Mouse (Mus musculus): ENCODE data around the gene Rpl22. TPM values are rescaled to one million over a fixed set of nuclear protein-coding genes. Genes with fewer than 3 reads are reported as not detected.

The Rpl22 gene
- polyA plus RNA-seq (2014; fragmentation: Nextera tagmentation; extraction: Ambion mirVana): 546 and 596 TPM in 2 replicates

DNA sequence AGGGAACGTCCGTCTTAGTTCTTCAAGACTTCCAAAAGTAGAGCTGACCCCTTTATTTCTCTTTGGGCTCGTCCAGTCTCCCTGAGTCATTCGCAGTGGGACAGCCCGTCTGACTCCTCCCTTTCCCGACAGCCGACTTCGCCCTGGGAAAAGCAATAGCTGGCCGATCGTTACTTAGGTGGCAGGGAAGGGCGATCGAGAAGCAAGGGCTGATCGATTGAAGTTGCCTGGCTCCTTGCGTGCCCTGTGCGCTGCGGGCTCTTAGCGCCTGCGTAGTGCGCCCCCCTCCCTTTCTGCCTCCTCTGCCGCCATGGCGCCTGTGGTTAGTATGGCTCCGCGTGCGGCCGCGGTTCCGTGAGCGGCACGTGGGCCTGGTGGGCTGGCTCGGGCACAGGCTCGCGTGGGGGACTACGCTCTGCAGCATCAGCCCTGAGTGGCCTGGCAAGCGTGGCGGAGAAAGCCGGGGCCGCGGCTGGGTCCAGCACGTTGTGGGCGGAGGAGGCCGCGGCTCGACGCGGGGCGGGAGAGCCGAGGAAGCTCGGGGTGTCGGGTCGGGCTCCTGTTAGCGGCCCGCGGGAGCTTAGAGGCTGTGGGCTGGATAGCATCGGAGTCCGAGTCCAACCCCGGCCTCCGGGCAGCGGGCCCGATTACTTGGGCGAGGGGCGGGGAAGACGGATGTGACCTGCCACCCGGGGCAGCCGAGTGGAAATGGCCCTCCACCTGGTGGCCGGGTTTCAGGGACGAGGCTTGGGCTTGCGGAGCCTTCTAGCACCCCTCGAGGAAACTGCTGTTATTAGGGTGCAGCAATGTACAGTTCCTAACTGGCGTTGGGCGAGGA is at the start of gene Rpl22:
Rpl22 (plus strand) TSS at position 169 of the 838 bp plus-strand sequence.
- Histone ChIP-seq H3K27me3 (replicated peaks; ENCODE audit: control insufficient read depth, insufficient read depth, low read length) (no peaks in the 10 kb centered on the region), H3K9ac (ENCODE audit: low read depth, low read length) (peak within 1 kb of the TSS; percentile 99), H3K4me3 (ENCODE audit: low read depth, low read length) (peak within 1 kb of the TSS; percentile 97), H3K4me1 (replicated peaks; ENCODE audit: control insufficient read depth, insufficient read depth, low read length) (peaks cover 20% of the 10 kb centered on the region), H3K27ac (ENCODE audit: low read depth, low read length) (peak within 1 kb of the TSS; percentile 84), H3K4me2 (peak within 1 kb of the TSS; percentile 95), H3K36me3 (ENCODE audit: control insufficient read depth, insufficient read depth, low read length) (peaks cover 27% of the 10 kb centered on the region), H3K9me3 (ENCODE audit: control insufficient read depth, low read length) (no peaks in the 10 kb centered on the region)
- DNase-seq (ENCODE audit: low spot score) (peak; percentile 84), ATAC-seq (replicated peaks; ENCODE audit: low FRiP score) (peak; percentile 97)
- under 1% methylated on average over 70 of the region's 70 CpGs for WGBS

DNA sequence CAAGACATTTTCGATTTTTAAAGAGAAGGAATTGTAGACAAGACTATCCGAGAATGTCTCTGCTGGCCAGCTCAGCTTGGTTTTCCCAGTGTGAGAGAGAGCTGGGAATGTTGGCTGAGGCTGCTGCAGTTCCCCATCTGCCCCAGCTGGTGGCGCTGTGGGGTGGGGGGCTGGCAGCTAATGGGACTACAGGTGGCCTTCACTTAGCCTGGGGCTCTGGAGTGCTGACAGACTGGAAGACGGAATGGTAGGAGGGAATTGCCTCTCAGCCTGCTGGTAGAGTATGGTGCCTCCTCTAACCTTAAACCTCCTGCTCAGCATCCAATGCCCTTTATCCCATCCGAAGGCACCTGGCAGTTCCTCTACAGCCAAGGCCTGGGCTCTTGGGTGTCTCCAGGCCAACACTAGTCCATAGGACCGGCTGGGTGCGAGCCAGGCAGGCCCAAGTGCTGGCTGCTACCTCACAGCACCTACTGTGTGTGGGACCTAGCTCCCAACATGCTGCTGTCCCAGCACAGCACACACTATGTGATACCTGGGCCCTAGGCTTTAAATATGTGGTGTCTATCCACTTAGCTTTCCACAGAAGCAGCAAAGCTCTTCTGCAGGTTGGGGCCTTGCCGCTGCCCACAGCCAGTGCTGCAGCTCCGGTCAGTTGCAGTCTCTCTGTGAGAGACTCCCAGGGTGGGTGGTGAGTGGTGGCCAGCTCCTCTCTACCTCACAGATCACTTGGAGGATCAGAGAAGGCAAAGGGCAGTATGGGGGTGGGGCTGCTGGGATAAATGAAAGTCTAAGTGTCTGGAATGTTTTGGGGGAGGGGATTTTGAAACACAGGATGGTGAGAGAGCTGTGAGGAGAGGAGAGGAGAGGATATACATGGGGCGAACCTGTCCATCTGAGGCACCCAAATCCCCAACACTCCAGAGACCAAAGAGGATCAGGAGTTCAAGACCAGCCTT is 48.9 kb upstream of the Rpl22 start:
- H3K36me3 ChIP-seq (ENCODE audit: control insufficient read depth, insufficient read depth, low read length): no peaks in the 10 kb centered on the region
- H3K4me1 ChIP-seq (replicated peaks; ENCODE audit: control insufficient read depth, insufficient read depth, low read length): peaks cover 11% of the 10 kb centered on the region
- no peak overlapping the region for H3K27ac ChIP-seq (ENCODE audit: low read depth, low read length)
- DNase-seq (ENCODE audit: low spot score) (no peak), ATAC-seq (replicated peaks; ENCODE audit: low FRiP score) (no peak)
- H3K9me3 ChIP-seq (ENCODE audit: control insufficient read depth, low read length): no peaks in the 10 kb centered on the region
- H3K4me3 ChIP-seq (ENCODE audit: low read depth, low read length): no peak overlapping the region
- H3K27me3 ChIP-seq (replicated peaks; ENCODE audit: control insufficient read depth, insufficient read depth, low read length): peaks cover 54% of the 10 kb centered on the region
- H3K9ac ChIP-seq (ENCODE audit: low read depth, low read length): no peak overlapping the region
- H3K4me2 ChIP-seq: no peak overlapping the region
- 51% methylated on average over 10 of the region's 10 CpGs for WGBS

DNA sequence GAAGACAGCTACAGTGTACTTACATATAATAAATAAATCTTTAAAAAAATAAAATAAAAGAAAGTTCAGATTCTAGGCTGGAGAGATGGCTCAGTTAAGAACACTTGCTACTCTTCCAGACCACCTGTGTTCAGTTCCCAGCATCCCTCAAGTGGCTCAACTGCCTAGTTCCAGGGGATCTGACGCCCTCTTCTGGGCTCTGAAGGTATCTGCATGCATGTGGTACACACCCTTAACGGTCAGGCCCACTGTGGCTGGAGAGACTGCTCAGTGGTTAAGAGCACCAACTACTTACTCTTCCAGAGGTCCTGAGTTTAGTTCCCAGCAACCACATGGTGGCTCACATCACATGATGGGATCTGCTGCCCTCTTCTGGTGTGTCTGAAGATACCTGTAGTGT is 47.6 kb upstream of the Rpl22 start:
- Histone ChIP-seq H3K9ac (ENCODE audit: low read depth, low read length) (no peak overlapping the region), H3K4me2 (no peak overlapping the region), H3K27ac (ENCODE audit: low read depth, low read length) (no peak overlapping the region), H3K36me3 (ENCODE audit: control insufficient read depth, insufficient read depth, low read length) (no peaks in the 10 kb centered on the region), H3K4me3 (ENCODE audit: low read depth, low read length) (no peak overlapping the region), H3K4me1 (replicated peaks; ENCODE audit: control insufficient read depth, insufficient read depth, low read length) (peaks cover 9% of the 10 kb centered on the region), H3K9me3 (ENCODE audit: control insufficient read depth, low read length) (no peaks in the 10 kb centered on the region), H3K27me3 (replicated peaks; ENCODE audit: control insufficient read depth, insufficient read depth, low read length) (peaks cover 66% of the 10 kb centered on the region)
- WGBS: 64% methylated on average over 2 of the region's 2 CpGs
- ATAC-seq (replicated peaks; ENCODE audit: low FRiP score) (no peak), DNase-seq (ENCODE audit: low spot score) (no peak)

DNA sequence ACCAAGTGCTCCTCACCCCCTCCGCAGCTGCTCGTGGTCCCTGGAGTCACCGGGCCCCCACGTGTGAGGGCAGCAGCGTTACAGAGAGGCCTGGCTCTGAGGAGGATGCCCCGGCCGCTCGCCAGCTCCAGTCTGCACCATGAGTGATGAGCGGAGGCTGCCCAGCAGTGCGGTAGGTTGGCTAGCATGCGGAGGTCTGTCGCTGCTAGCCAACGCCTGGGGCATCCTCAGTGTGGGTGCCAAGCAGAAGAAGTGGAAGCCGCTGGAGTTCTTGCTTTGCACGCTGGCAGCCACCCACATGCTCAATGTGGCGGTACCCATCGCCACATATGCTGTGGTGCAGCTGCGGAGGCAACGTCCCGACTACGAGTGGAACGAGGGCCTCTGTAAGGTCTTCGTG is 46.6 kb upstream of the Rpl22 start:
- no peak for DNase-seq (ENCODE audit: low spot score)
- Histone ChIP-seq H3K4me3 (ENCODE audit: low read depth, low read length) (no peak overlapping the region), H3K27ac (ENCODE audit: low read depth, low read length) (no peak overlapping the region), H3K4me1 (replicated peaks; ENCODE audit: control insufficient read depth, insufficient read depth, low read length) (peaks cover 16% of the 10 kb centered on the region), H3K27me3 (replicated peaks; ENCODE audit: control insufficient read depth, insufficient read depth, low read length) (peaks cover 66% of the 10 kb centered on the region), H3K9me3 (ENCODE audit: control insufficient read depth, low read length) (no peaks in the 10 kb centered on the region), H3K9ac (ENCODE audit: low read depth, low read length) (no peak overlapping the region), H3K36me3 (ENCODE audit: control insufficient read depth, insufficient read depth, low read length) (no peaks in the 10 kb centered on the region), H3K4me2 (no peak overlapping the region)
- no peak for ATAC-seq (replicated peaks; ENCODE audit: low FRiP score)
- 88% methylated on average over 23 of the region's 23 CpGs for WGBS

DNA sequence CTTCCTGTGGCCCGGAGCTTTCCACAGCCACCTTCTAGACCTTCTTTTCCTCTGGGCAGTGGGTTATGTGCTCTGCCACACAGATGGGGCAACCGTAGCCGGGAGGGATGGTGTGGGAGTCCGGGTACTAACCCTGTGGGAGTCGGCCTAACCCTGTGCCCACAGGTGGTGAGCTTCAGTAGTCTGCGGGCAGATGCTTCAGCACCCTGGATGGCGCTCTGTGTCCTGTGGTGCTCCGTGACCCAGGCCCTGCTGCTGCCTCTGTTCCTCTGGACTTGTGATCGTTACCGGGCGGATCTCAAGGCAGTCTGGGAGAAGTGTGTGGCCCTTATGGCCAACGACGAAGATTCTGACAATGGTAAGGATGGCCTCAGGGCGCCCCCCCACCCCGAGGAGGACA is 43.9 kb upstream of the Rpl22 start:
- Histone ChIP-seq H3K4me2 (no peak overlapping the region), H3K9me3 (ENCODE audit: control insufficient read depth, low read length) (no peaks in the 10 kb centered on the region), H3K36me3 (ENCODE audit: control insufficient read depth, insufficient read depth, low read length) (no peaks in the 10 kb centered on the region), H3K27ac (ENCODE audit: low read depth, low read length) (no peak overlapping the region), H3K4me1 (replicated peaks; ENCODE audit: control insufficient read depth, insufficient read depth, low read length) (peaks cover 17% of the 10 kb centered on the region), H3K4me3 (ENCODE audit: low read depth, low read length) (no peak overlapping the region), H3K9ac (ENCODE audit: low read depth, low read length) (no peak overlapping the region), H3K27me3 (replicated peaks; ENCODE audit: control insufficient read depth, insufficient read depth, low read length) (peaks cover 69% of the 10 kb centered on the region)
- DNase-seq (ENCODE audit: low spot score) (no peak), ATAC-seq (replicated peaks; ENCODE audit: low FRiP score) (no peak)
- 43% methylated on average over 15 of the region's 15 CpGs for WGBS

DNA sequence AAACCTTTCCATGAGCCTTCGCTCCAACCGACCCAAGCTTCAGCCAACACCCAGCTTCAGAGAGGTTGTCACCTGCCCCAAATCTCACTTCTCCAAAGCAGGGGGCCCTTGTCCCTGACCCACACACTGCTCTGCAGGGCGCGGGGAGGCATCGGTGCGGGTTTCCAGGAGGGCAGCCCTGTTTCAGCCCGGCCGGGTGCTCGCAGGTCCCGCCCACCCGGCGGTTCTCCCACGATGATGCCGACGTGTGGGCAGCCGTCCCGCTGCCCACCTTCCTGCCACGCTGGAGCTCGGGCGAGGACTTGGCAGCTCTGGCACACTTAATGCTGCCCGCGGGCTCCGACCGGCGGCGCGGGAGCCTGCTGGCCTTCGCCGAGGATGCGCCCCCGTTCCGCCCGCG is 42.8 kb upstream of the Rpl22 start:
- Histone ChIP-seq H3K9me3 (ENCODE audit: control insufficient read depth, low read length) (no peaks in the 10 kb centered on the region), H3K36me3 (ENCODE audit: control insufficient read depth, insufficient read depth, low read length) (no peaks in the 10 kb centered on the region), H3K4me2 (peak overlapping the region; percentile 65), H3K9ac (ENCODE audit: low read depth, low read length) (no peak overlapping the region), H3K4me3 (ENCODE audit: low read depth, low read length) (peak overlapping the region; percentile 30), H3K4me1 (replicated peaks; ENCODE audit: control insufficient read depth, insufficient read depth, low read length) (peaks cover 17% of the 10 kb centered on the region), H3K27me3 (replicated peaks; ENCODE audit: control insufficient read depth, insufficient read depth, low read length) (peaks cover 81% of the 10 kb centered on the region), H3K27ac (ENCODE audit: low read depth, low read length) (no peak overlapping the region)
- ATAC-seq (replicated peaks; ENCODE audit: low FRiP score) (no peak), DNase-seq (ENCODE audit: low spot score) (no peak)
- 17% methylated on average over 34 of the region's 34 CpGs for WGBS

DNA sequence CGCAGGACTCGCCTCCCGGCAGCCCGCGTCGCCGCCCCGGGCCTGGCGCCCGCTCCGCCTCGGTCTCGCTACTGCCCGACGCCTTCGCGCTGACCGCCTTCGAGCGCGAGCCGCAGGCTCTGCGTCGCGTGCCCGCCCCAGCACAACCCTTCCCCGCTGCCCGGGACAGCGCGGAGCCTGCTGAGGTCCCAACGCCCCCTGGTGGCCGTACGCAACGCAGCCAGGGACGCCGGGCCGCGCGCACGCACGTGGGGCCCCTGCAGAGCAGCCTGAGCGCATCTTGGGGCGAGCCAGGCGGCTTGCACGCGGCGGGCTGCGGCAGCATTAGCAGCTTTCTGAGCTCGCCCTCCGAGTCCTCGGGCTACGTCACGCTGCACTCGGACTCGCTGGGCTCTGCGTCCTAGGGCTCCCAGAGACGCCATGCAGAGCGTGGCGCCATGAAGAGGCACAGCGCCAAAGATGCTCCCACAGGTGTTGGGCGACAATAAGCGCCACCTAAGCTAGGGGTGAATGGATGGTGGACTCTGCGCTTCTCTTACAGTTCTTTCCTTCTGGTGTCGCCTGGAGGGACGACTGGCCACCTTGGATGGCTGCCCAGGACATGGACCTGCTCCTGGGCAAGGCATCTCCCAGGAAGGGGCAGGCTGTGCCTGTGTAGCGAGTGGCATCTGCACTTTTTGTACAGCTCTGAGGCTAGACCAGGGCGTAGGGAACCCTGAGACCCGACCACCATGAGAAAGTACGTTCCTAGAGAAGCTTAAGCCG is 42.2 kb upstream of the Rpl22 start:
- Histone ChIP-seq H3K36me3 (ENCODE audit: control insufficient read depth, insufficient read depth, low read length) (no peaks in the 10 kb centered on the region), H3K27me3 (replicated peaks; ENCODE audit: control insufficient read depth, insufficient read depth, low read length) (peaks cover 87% of the 10 kb centered on the region), H3K9me3 (ENCODE audit: control insufficient read depth, low read length) (no peaks in the 10 kb centered on the region), H3K4me1 (replicated peaks; ENCODE audit: control insufficient read depth, insufficient read depth, low read length) (peaks cover 17% of the 10 kb centered on the region), H3K27ac (ENCODE audit: low read depth, low read length) (no peak overlapping the region), H3K4me2 (peak overlapping the region; percentile 65), H3K9ac (ENCODE audit: low read depth, low read length) (no peak overlapping the region), H3K4me3 (ENCODE audit: low read depth, low read length) (peak overlapping the region; percentile 30)
- DNase-seq (ENCODE audit: low spot score): peak; percentile 87
- peak; percentile 77 for ATAC-seq (replicated peaks; ENCODE audit: low FRiP score)
- 4% methylated on average over 70 of the region's 70 CpGs for WGBS

DNA sequence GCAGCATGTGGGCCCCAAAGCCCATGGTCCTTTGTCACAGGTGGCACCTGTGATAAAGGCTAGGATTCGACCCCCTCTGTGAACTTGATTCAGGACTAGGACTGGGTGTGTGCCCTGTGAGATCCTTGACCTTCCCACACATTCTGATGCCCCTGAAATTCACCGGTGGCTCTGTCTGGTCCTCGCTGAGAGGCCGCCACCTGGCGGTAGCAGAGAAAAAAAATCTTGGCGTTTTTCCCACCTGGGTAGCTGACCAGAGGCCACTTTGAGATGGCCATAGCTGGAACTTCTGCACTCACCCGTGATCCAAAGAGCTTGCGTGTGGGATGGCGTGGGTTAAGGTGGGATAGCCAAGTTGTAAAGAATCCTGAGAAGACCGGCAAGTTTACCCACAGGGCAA is 40.0 kb upstream of the Rpl22 start:
- DNase-seq (ENCODE audit: low spot score) (no peak), ATAC-seq (replicated peaks; ENCODE audit: low FRiP score) (no peak)
- H3K36me3 ChIP-seq (ENCODE audit: control insufficient read depth, insufficient read depth, low read length): no peaks in the 10 kb centered on the region
- H3K9ac ChIP-seq (ENCODE audit: low read depth, low read length): no peak overlapping the region
- H3K4me3 ChIP-seq (ENCODE audit: low read depth, low read length): no peak overlapping the region
- no peak overlapping the region for H3K4me2 ChIP-seq
- 3% methylated on average over 10 of the region's 10 CpGs for WGBS
- peaks cover 19% of the 10 kb centered on the region for H3K4me1 ChIP-seq (replicated peaks; ENCODE audit: control insufficient read depth, insufficient read depth, low read length)
- H3K9me3 ChIP-seq (ENCODE audit: control insufficient read depth, low read length): no peaks in the 10 kb centered on the region
- H3K27ac ChIP-seq (ENCODE audit: low read depth, low read length): no peak overlapping the region
- H3K27me3 ChIP-seq (replicated peaks; ENCODE audit: control insufficient read depth, insufficient read depth, low read length): peaks cover 92% of the 10 kb centered on the region
